Mouse (Mus musculus): ENCODE measurements around the gene Unc5cl.
"Not testable (repeated sequence)": the region's sequence is repeated elsewhere in the genome, so short reads cannot be mapped to it uniquely, and the experiment has no call there.

- TF ChIP-seq CTCF (conservative IDR thresholded peaks at IDR 0.05; ENCODE audit: insufficient read depth, insufficient read length, low read depth, low read length); POLR2A (IDR thresholded peaks at IDR 0.05; ENCODE audit: low read depth, low read length): not testable (repeated sequence)
Measured at GRCm38 (mm10) chr17:48474282-48474681, 19.6 kb downstream of the Unc5cl start.

All from kidney, adult 2 months (tissue).